Mouse (Mus musculus) lung, adult 2 months (tissue): Measurements from ENCODE around the gene Adcy2. TPM values are rescaled to one million over a fixed set of nuclear protein-coding genes. Genes with fewer than 3 reads are reported as not detected.

Experiments
- DNase-seq: peaks from one replicate; pipeline ENCODE4 v3.0.0; 2022
- H3K4me1 ChIP-seq: fragments of 200-500 bp; 2 replicates; pipeline ENCODE4 v1.6.1; 2011; ENCODE audit warnings: low read length; ENCODE audit not compliant: control insufficient read depth, insufficient read depth
- H3K4me3 ChIP-seq: fragments of 200-500 bp; replicated peaks from 2 replicates; pipeline ENCODE3; 2011; ENCODE audit warnings: low read depth, mild to moderate bottlenecking, control low read depth, low read length; ENCODE audit errors: extremely low read depth
- CTCF ChIP-seq: fragments of 200-500 bp; IDR thresholded peaks from 2 replicates; pipeline ENCODE4 v1.5.1; 2011; ENCODE audit warnings: mild to moderate bottlenecking, low read length, control low read depth; ENCODE audit not compliant: insufficient read depth
- POLR2A ChIP-seq: fragments of 200-500 bp; IDR thresholded peaks from 2 replicates; pipeline ENCODE4 v1.6.1; 2011; ENCODE audit warnings: low read depth, mild to moderate bottlenecking, control low read depth, low read length, borderline replicate concordance; ENCODE audit errors: extremely low read depth
- WGBS: fragments of 180-500 bp; shearing (Covaris S2); methylation state at CpG from one replicate; pipeline ENCODE4 v1.1.7; 2018; 5-methylcytosine and 5-hydroxymethylcytosine counted together
- polyA plus RNA-seq: library from polyadenylated mRNA; depleted of rRNA; stranded (reverse); fragments of >200 nt; gene quantifications from 2 replicates; pipeline ENCODE4 v1.2.3, GENCODE M21; 2012

Gene Adcy2
- polyA plus RNA-seq, 1 experiment = 10.7 TPM

GRCm38 (mm10) chr13:68793286-68793685 is 206.1 kb downstream of the Adcy2 start:
- Histone ChIP-seq H3K4me3 (no peak overlapping the region), H3K4me1 (no peaks in the 10 kb centered on the region; the same call in 1 of the 2 replicates)
- no peak for DNase-seq
- no peak for TF ChIP-seq CTCF
- no peak for TF ChIP-seq POLR2A

GRCm38 (mm10) chr13:68787286-68788061 is 211.9 kb downstream of the Adcy2 start:
- no peaks in the 10 kb centered on the region for H3K4me1 ChIP-seq
- DNase-seq = no peak
- 67% methylated on average over 8 of the region's 8 CpGs for WGBS
- H3K4me3 ChIP-seq = no peak overlapping the region
- TF ChIP-seq POLR2A (no peak), CTCF (no peak)

GRCm38 (mm10) chr13:68783096-68783495 is 216.2 kb downstream of the Adcy2 start:
- WGBS = 36% methylated on average over 1 of the region's 1 CpGs
- Histone ChIP-seq H3K4me3 (no peak overlapping the region), H3K4me1 (no peaks in the 10 kb centered on the region)
- no peak for DNase-seq
- TF ChIP-seq POLR2A (no peak), CTCF (no peak)

GRCm38 (mm10) chr13:68778011-68778672 is 221.2 kb downstream of the Adcy2 start:
- no peak for TF ChIP-seq POLR2A
- no peak for TF ChIP-seq CTCF
- H3K4me1 ChIP-seq = no peaks in the 10 kb centered on the region
- DNase-seq = no peak
- H3K4me3 ChIP-seq = no peak overlapping the region
- 64% methylated on average over 6 of the region's 6 CpGs for WGBS

GRCm38 (mm10) chr13:68773599-68774211 is 225.6 kb downstream of the Adcy2 start:
- WGBS = 38% methylated on average over 2 of the region's 2 CpGs
- Histone ChIP-seq H3K4me3 (no peak overlapping the region), H3K4me1 (no peaks in the 10 kb centered on the region)
- DNase-seq = no peak
- no peak for TF ChIP-seq POLR2A
- no peak for TF ChIP-seq CTCF

- no peak for DNase-seq
- no peaks in the 10 kb centered on the region for H3K4me1 ChIP-seq
- no peak overlapping the region for H3K4me3 ChIP-seq
- WGBS = 75% methylated on average over 3 of the region's 3 CpGs
- no peak for TF ChIP-seq POLR2A
- TF ChIP-seq CTCF = no peak
Measured at GRCm38 (mm10) chr13:68768588-68768987, 230.8 kb downstream of the Adcy2 start.

GRCm38 (mm10) chr13:68765896-68766578 is 233.3 kb downstream of the Adcy2 start:
- WGBS = 81% methylated on average over 8 of the region's 8 CpGs
- no peak for DNase-seq
- Histone ChIP-seq H3K4me1 (no peaks in the 10 kb centered on the region), H3K4me3 (no peak overlapping the region)
- TF ChIP-seq POLR2A = no peak
- no peak for TF ChIP-seq CTCF

- no peak overlapping the region for H3K4me3 ChIP-seq
- no peak for TF ChIP-seq POLR2A
- no peak for TF ChIP-seq CTCF
- whole genome bisulfite sequencing = 66% methylated on average over 3 of the region's 3 CpGs
- no peaks in the 10 kb centered on the region for H3K4me1 ChIP-seq
- DNase-seq = no peak
Measured at GRCm38 (mm10) chr13:68764614-68765013, 234.7 kb downstream of the Adcy2 start.

GRCm38 (mm10) chr13:68749801-68750200 is 249.5 kb downstream of the Adcy2 start:
- TF ChIP-seq CTCF (no peak), POLR2A (no peak)
- DNase-seq = no peak
- WGBS = 53% methylated on average over 9 of the region's 9 CpGs
- Histone ChIP-seq H3K4me1 (no peaks in the 10 kb centered on the region), H3K4me3 (no peak overlapping the region)
